Mouse (Mus musculus): ENCODE data around the gene Pou3f1. TPM values are rescaled to one million over a fixed set of nuclear protein-coding genes. Genes with fewer than 3 reads are reported as not detected.
A peak's percentile ranks its signal among the peaks of the same experiment; 100 is the strongest.

Gene Pou3f1
- total RNA-seq, 1 experiment from 2014 or later = 0.11 TPM

GRCm38 (mm10) chr4:124657781-124658180 is 1.2 kb downstream of the Pou3f1 start:
- peak; percentile 11 for DNase-seq

GRCm38 (mm10) chr4:124658412-124658851 is 1.8 kb downstream of the Pou3f1 start:
- DNase-seq = peak; percentile 19

- no peak for DNase-seq
These were observed 2.9 kb downstream of the Pou3f1 start for GRCm38 (mm10) chr4:124659251-124660217.

- no peak for DNase-seq
These were observed 4.0 kb downstream of the Pou3f1 start for GRCm38 (mm10) chr4:124660603-124661002.

GRCm38 (mm10) chr4:124663034-124663433 is 6.4 kb downstream of the Pou3f1 start:
- DNase-seq = no peak

GRCm38 (mm10) chr4:124664185-124664584 is 7.6 kb downstream of the Pou3f1 start:
- DNase-seq = no peak

- no peak for DNase-seq
These were observed 8.0 kb downstream of the Pou3f1 start for GRCm38 (mm10) chr4:124664604-124665003.

- no peak for DNase-seq
These were observed 10.9 kb downstream of the Pou3f1 start for GRCm38 (mm10) chr4:124667476-124668033.

GRCm38 (mm10) chr4:124668078-124668477 is 11.5 kb downstream of the Pou3f1 start:
- DNase-seq = no peak

GRCm38 (mm10) chr4:124670232-124670631 is 13.6 kb downstream of the Pou3f1 start:
- no peak for DNase-seq

GRCm38 (mm10) chr4:124671583-124671982 is 15.0 kb downstream of the Pou3f1 start:
- DNase-seq = no peak

- DNase-seq = no peak
These were observed 16.0 kb downstream of the Pou3f1 start for GRCm38 (mm10) chr4:124672347-124673320.

GRCm38 (mm10) chr4:124674334-124675032 is 17.9 kb downstream of the Pou3f1 start:
- no peak for DNase-seq

GRCm38 (mm10) chr4:124675037-124675436 is 18.4 kb downstream of the Pou3f1 start:
- peak; percentile 64 for DNase-seq

GRCm38 (mm10) chr4:124675958-124676357 is 19.4 kb downstream of the Pou3f1 start:
- no peak for DNase-seq

- no peak for DNase-seq
These were observed 25.7 kb downstream of the Pou3f1 start for GRCm38 (mm10) chr4:124682270-124682669.

GRCm38 (mm10) chr4:124683474-124683873 is 26.9 kb downstream of the Pou3f1 start:
- DNase-seq = no peak

GRCm38 (mm10) chr4:124685004-124685403 is 28.4 kb downstream of the Pou3f1 start:
- DNase-seq = no peak

- DNase-seq = no peak
These were observed 28.8 kb downstream of the Pou3f1 start for GRCm38 (mm10) chr4:124685453-124685852.

GRCm38 (mm10) chr4:124685897-124686402 is 29.3 kb downstream of the Pou3f1 start:
- peak; percentile 57 for DNase-seq

- no peak for DNase-seq
These were observed 34.8 kb downstream of the Pou3f1 start for GRCm38 (mm10) chr4:124691455-124691854.
